Mouse (Mus musculus) embryonic facial prominence, embryonic 13.5 days (tissue): ENCODE measurements around the gene Nhej1. TPM values are rescaled to one million over a fixed set of nuclear protein-coding genes. Genes with fewer than 3 reads are reported as not detected.
A peak's percentile ranks its signal among the peaks of the same experiment; 100 is the strongest.

Experiments
- ATAC-seq: fragments of 200-750 bp; cut with Nextera tagmentation; 2 replicates; pipeline ENCODE4 v1.8.0; 2017; ENCODE audit warnings: low read depth; ENCODE audit not compliant: insufficient number of reproducible peaks, insufficient read depth, low FRiP score, low TSS enrichment
- H3K27ac ChIP-seq: fragments of 300-500 bp; sonication (generic); 2 replicates; pipeline ENCODE4 v1.5.1; 2015; ENCODE audit warnings: moderate library complexity, mild to moderate bottlenecking, inconsistent platforms
- H3K27me3 ChIP-seq: fragments of 300-500 bp; sonication (generic); 2 replicates; pipeline ENCODE4 v1.6.1; 2015; ENCODE audit warnings: mild to moderate bottlenecking, inconsistent platforms
- H3K36me3 ChIP-seq: fragments of 300-500 bp; sonication (generic); 2 replicates; pipeline ENCODE4 v1.6.1; 2015; ENCODE audit warnings: mild to moderate bottlenecking, inconsistent platforms
- H3K4me1 ChIP-seq: fragments of 300-500 bp; sonication (generic); 2 replicates; pipeline ENCODE4 v1.6.1; 2015; ENCODE audit warnings: inconsistent platforms
- H3K4me2 ChIP-seq: fragments of 300-500 bp; sonication (generic); 2 replicates; pipeline ENCODE4 v1.6.1; 2015; ENCODE audit warnings: moderate library complexity, mild to moderate bottlenecking, inconsistent platforms
- H3K4me3 ChIP-seq: fragments of 300-500 bp; sonication (generic); 2 replicates; pipeline ENCODE4 v1.5.1; 2015; ENCODE audit warnings: mild to moderate bottlenecking, inconsistent platforms
- H3K9ac ChIP-seq: fragments of 300-500 bp; sonication (generic); 2 replicates; pipeline ENCODE4 v1.6.1; 2015; ENCODE audit warnings: mild to moderate bottlenecking, inconsistent platforms
- H3K9me3 ChIP-seq: fragments of 300-500 bp; sonication (generic); 2 replicates; pipeline ENCODE4 v1.6.1; 2016; ENCODE audit warnings: inconsistent platforms
- WGBS: fragments of 180-500 bp; shearing (Covaris S2); methylation state at CpG from one replicate; pipeline ENCODE4 v1.1.7; 2015; ENCODE audit warnings: mixed read lengths; 5-methylcytosine and 5-hydroxymethylcytosine counted together
- polyA plus RNA-seq: library from polyadenylated mRNA; unstranded; fragments of >200 nt; fragmentation: Nextera tagmentation; extraction: Ambion mirVana; gene quantifications from 2 replicates; pipeline ENCODE4 v1.2.1, GENCODE M21; 2015

Gene Nhej1
- 11.2 and 12.7 TPM in 2 replicates for polyA plus RNA-seq

GRCm38 (mm10) chr1:75124346-75125321 is at the start of gene Nhej1:
Nhej1 (minus strand) TSS chr1:75125200.
- Histone ChIP-seq H3K4me3 (peak within 1 kb of the TSS; percentile 60), H3K9ac (peak within 1 kb of the TSS; percentile 76), H3K9me3 (no peaks in the 10 kb centered on the region), H3K27me3 (peaks cover 4% of the 10 kb centered on the region; the same call in 1 of the 2 replicates), H3K4me1 (peaks cover 12% of the 10 kb centered on the region), H3K27ac (peak within 1 kb of the TSS; percentile 98), H3K4me2 (peak within 1 kb of the TSS; percentile 58), H3K36me3 (no peaks in the 10 kb centered on the region)
- ATAC-seq = peak; percentile 94
- WGBS = 1% methylated on average over 56 of the region's 56 CpGs

- peak; percentile 99 for ATAC-seq
- peak within 1 kb of the TSS; percentile 74 for H3K9ac ChIP-seq
- H3K4me1 ChIP-seq = peaks cover 13% of the 10 kb centered on the region
- peak within 1 kb of the TSS; percentile 79 for H3K4me2 ChIP-seq
- no peaks in the 10 kb centered on the region for H3K27me3 ChIP-seq
- H3K27ac ChIP-seq = peak within 1 kb of the TSS; percentile 91
- under 1% methylated on average over 59 of the region's 59 CpGs for WGBS
- H3K4me3 ChIP-seq = peak within 1 kb of the TSS; percentile 72
- H3K9me3 ChIP-seq = no peaks in the 10 kb centered on the region
- peaks cover 37% of the 10 kb centered on the region for H3K36me3 ChIP-seq
Observed at GRCm38 (mm10) chr1:75168472-75169464, 43.8 kb upstream of the Nhej1 start, which contains the start of gene Zfand2b. Zfand2b (plus strand) TSS chr1:75168646.

GRCm38 (mm10) chr1:75168093-75168471 is 43.1 kb upstream of the Nhej1 start:
- Histone ChIP-seq H3K36me3 (peaks cover 30% of the 10 kb centered on the region), H3K27ac (peak overlapping the region; percentile 91), H3K4me3 (peak overlapping the region; percentile 72), H3K9me3 (no peaks in the 10 kb centered on the region), H3K9ac (peak overlapping the region; percentile 74), H3K4me1 (peaks cover 13% of the 10 kb centered on the region), H3K4me2 (peak overlapping the region; percentile 79), H3K27me3 (no peaks in the 10 kb centered on the region)
- WGBS = 6% methylated on average over 7 of the region's 7 CpGs
- ATAC-seq = peak; percentile 22; the same call in 1 of the 2 replicates

- 83% methylated on average over 4 of the region's 4 CpGs for WGBS
- Histone ChIP-seq H3K36me3 (no peaks in the 10 kb centered on the region), H3K4me2 (no peak overlapping the region), H3K4me1 (no peaks in the 10 kb centered on the region), H3K9me3 (no peaks in the 10 kb centered on the region), H3K9ac (no peak overlapping the region), H3K27ac (no peak overlapping the region), H3K4me3 (no peak overlapping the region), H3K27me3 (no peaks in the 10 kb centered on the region)
- no peak for ATAC-seq
Observed at GRCm38 (mm10) chr1:75160256-75160617, 35.2 kb upstream of the Nhej1 start.

- WGBS = 67% methylated on average over 5 of the region's 5 CpGs
- Histone ChIP-seq H3K9me3 (no peaks in the 10 kb centered on the region), H3K4me3 (no peak overlapping the region), H3K9ac (no peak overlapping the region), H3K4me1 (no peaks in the 10 kb centered on the region), H3K27me3 (no peaks in the 10 kb centered on the region), H3K27ac (no peak overlapping the region), H3K4me2 (no peak overlapping the region), H3K36me3 (no peaks in the 10 kb centered on the region)
- no peak for ATAC-seq
Observed at GRCm38 (mm10) chr1:75159540-75160255, 34.7 kb upstream of the Nhej1 start.

- no peak overlapping the region for H3K27ac ChIP-seq
- no peaks in the 10 kb centered on the region for H3K36me3 ChIP-seq
- H3K9me3 ChIP-seq = no peaks in the 10 kb centered on the region
- H3K4me1 ChIP-seq = no peaks in the 10 kb centered on the region
- no peak overlapping the region for H3K4me2 ChIP-seq
- H3K4me3 ChIP-seq = no peak overlapping the region
- H3K9ac ChIP-seq = no peak overlapping the region
- ATAC-seq = no peak
- H3K27me3 ChIP-seq = no peaks in the 10 kb centered on the region
Observed at GRCm38 (mm10) chr1:75158990-75159389, 34.0 kb upstream of the Nhej1 start.

GRCm38 (mm10) chr1:75155837-75156236 is 30.8 kb upstream of the Nhej1 start:
- Histone ChIP-seq H3K4me3 (no peak overlapping the region), H3K4me2 (no peak overlapping the region), H3K9ac (no peak overlapping the region), H3K27me3 (no peaks in the 10 kb centered on the region), H3K27ac (no peak overlapping the region), H3K4me1 (no peaks in the 10 kb centered on the region), H3K9me3 (no peaks in the 10 kb centered on the region), H3K36me3 (no peaks in the 10 kb centered on the region)
- WGBS = 74% methylated on average over 3 of the region's 3 CpGs
- ATAC-seq = no peak

GRCm38 (mm10) chr1:75148727-75149126 is 23.7 kb upstream of the Nhej1 start:
- H3K36me3 ChIP-seq = peaks cover 48% of the 10 kb centered on the region
- H3K4me3 ChIP-seq = no peak overlapping the region
- H3K27me3 ChIP-seq = no peaks in the 10 kb centered on the region
- H3K9ac ChIP-seq = no peak overlapping the region
- no peaks in the 10 kb centered on the region for H3K9me3 ChIP-seq
- no peak for ATAC-seq
- peaks cover 8% of the 10 kb centered on the region for H3K4me1 ChIP-seq
- H3K27ac ChIP-seq = no peak overlapping the region
- 87% methylated on average over 4 of the region's 4 CpGs for WGBS
- no peak overlapping the region for H3K4me2 ChIP-seq

GRCm38 (mm10) chr1:75147411-75148135 is 22.6 kb upstream of the Nhej1 start:
- ATAC-seq = no peak
- Histone ChIP-seq H3K9ac (peak overlapping the region; percentile 37; the same call in 1 of the 2 replicates), H3K36me3 (peaks cover 48% of the 10 kb centered on the region), H3K4me2 (no peak overlapping the region), H3K9me3 (no peaks in the 10 kb centered on the region), H3K27ac (no peak overlapping the region), H3K27me3 (no peaks in the 10 kb centered on the region), H3K4me1 (peaks cover 14% of the 10 kb centered on the region), H3K4me3 (no peak overlapping the region)
- WGBS = 82% methylated on average over 7 of the region's 7 CpGs

- WGBS = 97% methylated on average over 3 of the region's 3 CpGs
- Histone ChIP-seq H3K27me3 (no peaks in the 10 kb centered on the region), H3K4me1 (peaks cover 21% of the 10 kb centered on the region), H3K9ac (no peak overlapping the region), H3K4me2 (no peak overlapping the region), H3K36me3 (peaks cover 48% of the 10 kb centered on the region), H3K27ac (no peak overlapping the region), H3K9me3 (no peaks in the 10 kb centered on the region), H3K4me3 (no peak overlapping the region)
- no peak for ATAC-seq
Observed at GRCm38 (mm10) chr1:75145589-75145988, 20.6 kb upstream of the Nhej1 start.
